Mouse (Mus musculus) cortical plate, adult 2 months (tissue): Measurements from ENCODE around the gene Ccdc78.

Experiments used
- CTCF ChIP-seq: fragments of 200-500 bp; IDR thresholded peaks from 2 replicates; pipeline ENCODE4 v1.5.1; 2011; ENCODE audit warnings: mild to moderate bottlenecking, control low read depth, low read length; ENCODE audit not compliant: insufficient read depth; ENCODE audit errors: extremely low read depth
- POLR2A ChIP-seq: fragments of 200-500 bp; IDR thresholded peaks from 2 replicates; pipeline ENCODE4 v1.6.1; 2011; ENCODE audit warnings: mild to moderate bottlenecking, low read length, control low read depth; ENCODE audit not compliant: insufficient read depth; ENCODE audit errors: extremely low read depth

DNA sequence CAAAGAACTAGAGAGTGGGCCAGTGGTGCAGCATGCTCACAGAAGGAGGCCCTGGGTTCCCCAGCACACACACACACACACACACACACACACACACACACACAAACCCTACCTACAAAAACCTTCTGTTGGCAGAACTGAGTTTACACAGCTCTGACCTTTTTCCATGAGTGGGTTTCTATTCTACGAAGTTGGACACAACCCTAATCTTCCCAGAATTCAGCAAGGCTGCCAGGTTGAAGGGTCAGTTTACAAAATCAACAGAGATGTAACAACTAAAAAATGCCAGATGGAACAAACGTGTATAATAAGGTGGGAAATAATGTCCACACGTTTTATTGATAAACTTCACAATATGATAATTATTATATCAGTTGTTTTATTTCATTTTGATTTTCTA, 28.7 kb upstream of the Ccdc78 start:
- TF ChIP-seq CTCF (no peak), POLR2A (no peak)
